Mouse (Mus musculus) midbrain, embryonic 14.5 days (tissue): ENCODE measurements around the gene Mpc1. TPM values are rescaled to one million over a fixed set of nuclear protein-coding genes. Genes with fewer than 3 reads are reported as not detected.

Source experiments
- polyA plus RNA-seq: library from polyadenylated mRNA; unstranded; fragments of >200 nt; fragmentation: Nextera tagmentation; extraction: Ambion mirVana; gene quantifications from 2 replicates; pipeline ENCODE4 v1.2.1, GENCODE M21; 2014

Gene Mpc1
- polyA plus RNA-seq, 1 experiment from 2014 or later: 282 TPM

Other genes with a start within 250 kb of the Mpc1 start
- 0.15 TPM in 1 of 2 replicates, not detected in the other for gene Gm49673, start 135.1 kb upstream of the Mpc1 start, polyA plus RNA-seq
- 10.8 and 11.8 TPM in 2 replicates for gene Rnaset2a, start 134.8 kb upstream of the Mpc1 start, polyA plus RNA-seq
- 26.2 and 31.7 TPM in 2 replicates for gene Fgfr1op, start 117.4 kb upstream of the Mpc1 start, polyA plus RNA-seq
- not detected in 2 replicates for gene Ccr6, start 46.9 kb upstream of the Mpc1 start, polyA plus RNA-seq
- 177 and 204 TPM in 2 replicates for gene Sft2d1, start 28.2 kb downstream of the Mpc1 start, polyA plus RNA-seq
- gene Prr18, start 54.6 kb downstream of the Mpc1 start, polyA plus RNA-seq: 18.3 and 20.6 TPM in 2 replicates
- gene T2, start 73.1 kb downstream of the Mpc1 start, polyA plus RNA-seq: 0.39 and 0.82 TPM in 2 replicates
- gene T, start 151.5 kb downstream of the Mpc1 start, polyA plus RNA-seq: 0.39 and 0.43 TPM in 2 replicates
- gene Pde10a, start 242.5 kb downstream of the Mpc1 start, polyA plus RNA-seq: 14.1 and 15.2 TPM in 2 replicates